Mouse (Mus musculus) hindlimb bud, embryonic 11.5 days (tissue): ENCODE results near the gene App.

Experiments used
- DNase-seq: peaks from one replicate; pipeline ENCODE4 v3.0.0-alpha.2; 2012; ENCODE audit warnings: low read depth, low spot score; ENCODE audit errors: extremely low spot score

The App gene

DNA sequence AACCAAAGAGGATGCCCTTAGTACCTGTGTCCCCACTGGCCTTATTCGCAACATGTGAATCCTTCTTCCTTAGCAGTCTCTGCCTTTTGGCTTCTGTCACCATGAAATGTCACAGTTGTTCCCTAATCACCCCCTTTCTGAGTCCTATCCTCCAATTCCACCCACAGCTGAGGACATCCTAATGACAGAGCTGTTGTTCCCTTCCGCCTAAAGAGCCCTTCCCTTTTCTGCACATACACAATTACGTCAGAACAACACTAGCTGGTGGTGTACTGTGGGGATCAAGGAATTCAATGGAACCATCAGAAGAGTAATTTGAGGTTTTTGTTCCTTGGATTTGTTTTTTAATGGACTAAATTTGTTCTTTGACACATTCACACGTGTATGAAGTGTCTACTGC, 48.9 kb downstream of the App start:
- DNase-seq: no peak

DNA sequence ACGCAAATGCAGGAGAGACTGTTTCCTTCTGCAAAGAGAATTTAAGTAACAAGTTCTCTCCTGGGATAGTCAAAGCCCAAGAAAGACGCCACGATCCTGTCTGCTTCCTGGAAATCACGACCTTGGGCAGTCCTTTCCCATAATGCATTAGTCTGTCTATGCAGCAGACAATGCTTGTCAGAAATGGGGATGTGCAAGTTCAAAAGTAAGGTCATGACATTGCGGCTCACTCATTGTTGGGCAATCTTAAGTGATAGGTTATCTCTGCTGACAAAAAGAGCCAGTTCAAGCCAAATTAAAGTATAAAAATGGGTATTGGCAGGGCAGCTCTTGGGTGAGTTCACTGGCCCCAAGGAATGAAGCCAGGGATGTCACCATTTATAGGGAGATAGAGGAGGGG, 51.6 kb downstream of the App start:
- DNase-seq: no peak

DNA sequence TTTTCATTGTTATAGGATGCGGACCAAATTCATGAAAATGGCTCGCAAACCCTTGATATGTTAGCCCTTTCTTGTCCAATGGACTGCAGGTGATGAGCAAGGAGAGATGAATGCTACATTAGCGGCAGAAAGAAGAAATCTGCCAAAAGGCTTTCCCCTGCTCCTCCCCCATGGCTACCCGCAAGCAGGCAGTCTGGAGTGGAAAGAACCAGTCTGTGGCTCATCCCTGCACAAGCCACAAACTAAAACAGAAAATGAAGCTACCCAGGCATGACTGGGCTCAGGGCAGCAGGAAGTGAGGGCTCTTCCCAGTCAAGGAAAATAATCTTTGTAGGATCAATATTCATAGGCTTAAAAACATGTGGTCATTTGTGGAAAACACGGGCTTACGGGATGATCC, 54.6 kb downstream of the App start:
- no peak for DNase-seq

DNA sequence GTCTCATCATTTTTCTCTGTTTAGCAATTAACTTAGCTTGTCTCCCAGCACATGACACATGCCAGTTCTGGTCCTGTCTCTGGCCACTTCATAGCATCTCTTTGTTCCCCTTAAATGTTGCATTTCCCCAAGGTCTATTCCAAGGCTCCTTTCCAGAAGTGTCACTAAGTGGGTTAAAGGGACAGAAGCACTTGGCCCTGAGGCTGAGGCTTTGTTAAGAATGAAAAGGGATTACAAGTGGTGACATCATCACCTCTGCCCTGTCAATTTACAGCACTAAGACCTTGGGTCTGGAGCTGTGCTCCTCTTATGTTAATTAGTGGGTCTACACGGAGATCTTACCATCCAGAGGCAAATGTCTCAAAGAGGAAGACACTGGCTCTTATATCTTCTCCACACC, 56.0 kb downstream of the App start:
- DNase-seq: no peak

DNA sequence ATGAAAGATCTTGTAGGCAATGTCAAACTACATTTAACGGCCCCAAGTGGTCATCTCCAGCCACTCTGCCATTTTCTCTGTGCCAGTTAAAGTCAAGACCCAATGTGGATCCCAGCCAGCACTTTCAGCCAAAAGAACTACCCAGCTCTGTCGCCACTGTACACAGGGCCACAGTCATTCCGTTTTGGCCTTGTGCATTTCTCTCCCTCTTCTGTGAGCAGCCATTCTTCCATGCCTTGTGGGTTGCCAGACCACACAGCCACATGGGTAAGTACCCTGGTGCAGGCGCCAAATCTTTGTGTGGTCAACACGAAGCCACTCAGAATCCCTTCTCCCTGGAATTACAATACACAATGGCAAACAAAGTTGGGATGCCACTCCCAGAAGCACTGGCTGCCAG, 57.7 kb downstream of the App start:
- DNase-seq: no peak

DNA sequence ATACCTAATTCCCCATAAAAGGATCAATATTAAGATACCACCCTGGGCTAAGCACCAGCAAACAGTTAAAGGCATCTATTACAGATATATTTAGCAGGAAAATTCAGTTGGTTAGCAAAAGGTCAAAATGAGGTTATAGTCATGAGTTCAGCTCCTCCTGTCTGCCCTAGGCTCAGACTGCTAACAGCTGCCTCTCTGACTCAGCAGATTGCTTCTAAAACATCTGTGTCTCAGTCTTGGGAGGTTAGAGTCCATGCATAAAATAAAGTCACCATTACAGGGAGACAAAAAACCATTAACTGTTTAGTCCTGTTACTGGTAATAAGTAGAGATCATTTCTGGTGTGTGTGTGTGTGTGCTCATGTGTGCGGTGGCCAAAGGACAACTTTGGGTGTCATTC, 58.8 kb downstream of the App start:
- no peak for DNase-seq

DNA sequence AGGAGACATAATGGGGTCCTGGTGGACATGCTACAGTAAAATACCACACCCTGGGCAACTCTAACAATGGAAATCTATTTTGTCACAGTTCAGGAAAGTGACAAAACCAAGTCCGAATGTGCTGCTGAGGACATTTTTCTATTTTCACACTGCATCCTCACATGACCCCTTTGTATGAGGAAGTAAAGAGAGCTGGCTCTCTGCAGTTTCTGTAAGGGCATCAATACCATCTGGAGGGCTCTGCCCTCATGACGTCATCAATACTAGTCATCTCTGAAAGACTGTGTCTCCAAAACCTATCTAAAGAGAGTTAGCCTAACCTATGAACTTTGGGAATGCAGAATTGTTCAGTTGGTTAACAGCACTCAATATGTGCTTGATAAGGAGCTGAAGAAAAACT, 59.6 kb downstream of the App start:
- no peak for DNase-seq

DNA sequence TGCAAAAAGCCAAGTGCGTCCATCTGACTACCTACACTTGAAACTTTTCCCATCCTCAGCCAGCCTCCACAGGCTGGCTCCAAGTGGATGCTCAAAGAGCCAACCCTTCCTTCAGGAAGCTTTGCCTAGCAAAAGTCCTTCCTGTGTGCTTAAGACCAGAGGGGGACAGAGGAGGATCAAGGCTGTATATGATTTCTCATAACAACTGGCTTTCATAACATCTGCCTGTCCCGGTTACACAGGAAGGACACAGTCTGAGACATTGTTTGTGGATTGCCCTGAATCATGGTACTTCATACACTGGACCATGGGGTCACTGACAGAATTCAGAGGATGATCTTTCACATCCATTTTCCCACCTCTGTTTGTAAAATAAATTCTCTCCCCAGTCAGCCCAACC, 61.3 kb downstream of the App start:
- no peak for DNase-seq

DNA sequence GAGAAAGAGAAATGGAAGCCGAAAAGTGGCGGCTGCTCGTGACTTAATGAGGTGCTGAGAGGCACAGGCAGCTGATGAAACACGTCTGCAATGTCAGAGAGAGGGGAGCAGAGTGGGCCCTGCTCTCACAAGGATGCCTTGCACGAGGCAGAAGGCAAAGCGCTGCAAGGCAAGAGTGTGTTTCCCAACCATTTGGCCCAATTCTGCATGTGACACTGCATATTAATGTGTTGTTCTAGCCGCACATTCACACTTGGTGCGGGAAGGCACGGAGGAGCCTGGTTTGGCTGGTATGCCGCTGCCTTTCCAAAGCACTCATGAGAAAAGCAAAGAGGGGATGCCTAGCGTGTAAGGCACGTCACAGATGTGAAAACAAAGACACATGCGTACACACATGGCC, 63.1 kb downstream of the App start:
- no peak for DNase-seq

DNA sequence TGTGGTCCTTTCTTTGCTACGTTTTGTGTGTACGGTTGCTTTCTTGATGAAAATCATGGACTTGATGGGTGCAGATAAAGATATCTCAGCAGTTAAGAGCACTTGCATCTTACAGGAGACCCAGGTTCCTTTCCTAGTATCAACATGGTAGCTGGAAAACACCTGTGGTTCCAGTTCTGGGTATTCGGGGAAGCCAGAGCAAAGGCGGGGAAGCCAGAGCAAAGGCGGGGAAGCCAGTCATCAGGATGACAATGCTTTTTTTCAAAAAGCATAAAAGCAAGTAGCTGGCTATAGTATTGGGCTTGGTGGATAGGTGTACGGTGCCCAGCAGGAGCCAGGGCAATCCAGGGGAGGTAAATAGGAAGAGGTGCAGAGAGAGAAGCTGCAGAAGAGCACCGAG, 65.1 kb downstream of the App start:
- DNase-seq: no peak

DNA sequence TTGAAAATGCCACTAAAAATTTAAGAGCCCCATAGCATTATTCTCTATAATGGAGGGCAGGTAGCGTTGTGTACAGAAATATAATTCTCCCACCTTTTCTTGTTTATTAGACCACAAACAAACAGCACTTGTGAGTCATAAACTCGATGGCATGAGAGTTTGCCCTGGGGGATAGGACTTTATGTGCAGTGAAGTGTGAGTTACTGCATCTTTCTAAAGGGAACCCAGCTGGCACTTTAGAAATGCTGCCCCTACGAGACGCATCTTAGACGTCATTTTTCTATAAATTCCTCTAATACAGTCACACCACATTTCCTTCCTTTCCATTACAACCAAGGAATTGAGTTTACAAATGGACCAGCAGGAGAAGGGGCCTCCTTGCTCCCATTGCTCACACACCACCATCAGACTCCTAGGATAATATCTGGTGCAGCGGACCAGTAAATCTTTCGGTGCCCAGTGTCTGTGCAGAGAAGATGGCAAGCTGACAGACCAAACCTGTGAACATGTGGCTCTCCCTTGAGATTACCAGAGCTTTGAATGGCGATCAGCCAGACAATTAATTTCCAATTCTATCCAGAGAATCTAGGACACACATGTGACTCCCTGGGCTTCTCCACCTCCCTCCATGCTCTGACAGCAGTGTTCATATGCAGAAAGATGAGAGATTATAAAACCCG, 66.8 kb downstream of the App start:
- no peak for DNase-seq

DNA sequence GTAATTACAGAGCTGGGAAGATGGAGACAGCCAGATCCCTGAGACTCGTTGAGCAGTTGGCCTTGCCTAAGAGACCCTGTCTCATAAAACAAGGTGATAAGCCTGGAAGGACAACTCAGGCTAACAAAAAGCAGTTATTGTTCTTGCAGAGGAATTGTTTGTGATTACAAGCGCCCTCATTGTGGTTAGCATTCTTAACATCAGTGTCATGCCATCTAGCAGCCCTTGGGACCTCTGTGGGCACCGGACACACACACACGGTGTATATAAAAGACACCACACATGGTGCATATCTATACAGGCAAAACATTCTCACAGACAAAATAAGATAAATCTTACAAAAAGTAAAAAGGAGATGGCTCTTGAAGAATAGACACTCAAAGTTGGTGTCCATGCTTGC, 68.0 kb downstream of the App start:
- DNase-seq: no peak

DNA sequence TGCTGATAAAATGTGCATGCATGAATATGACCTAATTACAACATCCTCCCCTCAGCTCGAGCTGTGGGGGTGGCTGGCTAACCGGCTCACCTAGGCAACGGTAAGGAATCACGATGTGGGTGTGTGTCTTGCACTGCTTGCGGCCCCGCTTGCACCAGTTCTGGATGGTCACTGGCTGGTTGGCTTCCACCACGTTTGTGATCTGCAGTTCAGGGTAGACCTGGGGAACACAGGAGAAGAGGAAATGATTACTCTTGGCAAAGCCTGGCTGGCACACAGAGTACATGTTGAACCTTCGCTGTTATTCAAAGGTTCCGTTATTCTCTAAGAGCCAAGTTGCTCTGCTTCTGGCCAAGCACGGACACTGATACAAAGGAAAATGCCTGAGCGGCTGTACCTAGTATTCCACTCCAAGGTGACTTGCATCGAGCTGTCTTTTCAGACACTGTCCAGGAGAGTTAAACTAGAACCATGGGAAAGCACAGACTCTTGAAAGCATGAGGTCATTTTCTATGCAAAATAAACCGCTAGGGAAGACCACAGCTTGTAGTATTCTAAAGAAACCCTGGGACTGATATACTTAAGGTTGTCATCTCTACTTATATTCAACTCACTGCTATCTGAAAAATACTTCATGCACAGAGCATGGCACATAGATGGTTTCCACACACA, 70.3 kb downstream of the App start:
- DNase-seq: no peak

DNA sequence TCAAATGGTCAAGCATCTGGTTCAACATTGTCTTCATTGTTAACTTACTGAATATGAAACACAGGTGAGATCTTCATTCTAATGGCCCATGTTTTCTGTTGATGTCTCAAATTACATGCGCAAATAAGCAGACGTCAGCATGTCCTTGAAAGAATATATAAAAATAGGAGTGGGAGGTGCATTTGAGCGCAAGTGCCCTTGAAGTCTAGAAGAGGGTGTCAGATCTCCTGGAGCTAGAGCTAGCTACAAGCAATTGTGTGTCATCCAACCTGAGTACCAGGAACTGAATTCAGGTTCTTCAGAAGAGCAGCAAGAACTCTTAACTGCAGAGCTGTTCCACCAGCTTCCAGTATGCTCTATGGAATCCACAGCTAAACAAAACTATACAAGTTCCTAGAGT, 72.0 kb downstream of the App start:
- DNase-seq: no peak

DNA sequence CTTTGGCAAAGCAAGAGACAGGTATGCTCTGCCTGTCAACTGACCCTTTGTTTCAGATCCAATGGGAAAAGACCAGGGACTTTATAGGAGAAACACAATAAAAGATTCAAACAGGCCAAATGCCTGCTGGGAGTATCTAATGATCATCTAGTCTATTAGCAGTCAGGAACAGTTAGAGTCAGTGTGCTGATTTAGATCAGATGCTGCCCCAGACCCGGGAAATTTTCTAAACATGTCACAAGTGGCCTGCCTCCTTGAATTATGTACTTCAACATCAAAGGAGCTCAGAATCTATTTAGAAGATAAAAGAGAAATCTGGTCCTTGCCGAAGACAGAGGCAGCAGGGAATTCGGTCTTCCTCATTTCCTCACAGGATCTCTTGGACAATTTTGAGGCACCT, 72.8 kb downstream of the App start:
- no peak for DNase-seq

DNA sequence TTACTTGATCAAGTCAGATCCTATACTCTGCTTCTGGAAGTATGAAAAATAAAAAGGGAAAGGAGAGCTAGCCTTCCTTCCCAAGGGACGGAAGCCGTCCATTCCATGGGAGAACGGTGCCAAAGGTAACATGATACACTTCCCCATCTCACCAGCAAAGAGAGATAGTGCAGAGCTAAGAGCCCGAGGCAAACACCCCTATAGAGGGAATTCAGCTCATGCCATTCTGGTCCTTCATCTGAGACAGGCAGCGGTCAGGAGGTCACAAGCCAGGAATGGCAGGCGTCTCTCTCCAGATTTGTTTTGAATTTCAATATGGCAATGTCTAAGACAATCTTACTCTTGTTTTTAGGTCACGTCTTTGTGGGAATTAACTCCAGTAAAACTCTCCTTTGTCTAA, 74.1 kb downstream of the App start:
- no peak for DNase-seq

DNA sequence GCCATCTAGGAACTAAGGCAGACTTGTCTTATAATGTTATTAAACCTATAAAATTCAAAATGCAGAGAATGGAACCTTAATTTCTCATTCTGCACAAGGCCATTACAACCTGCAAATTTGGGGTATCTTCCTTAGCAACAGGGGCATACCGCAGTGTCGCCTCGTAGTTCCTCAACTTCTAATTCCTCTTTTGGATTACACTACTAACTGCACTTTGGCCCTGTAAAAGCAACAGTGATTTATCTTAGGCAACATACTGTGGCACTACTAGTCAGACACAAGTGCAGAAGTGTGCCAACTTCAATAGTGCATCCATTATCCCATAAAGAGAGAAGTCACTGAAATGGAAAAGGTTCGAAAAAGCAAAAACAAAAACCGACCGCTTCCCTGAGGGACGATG, 74.5 kb downstream of the App start:
- no peak for DNase-seq

DNA sequence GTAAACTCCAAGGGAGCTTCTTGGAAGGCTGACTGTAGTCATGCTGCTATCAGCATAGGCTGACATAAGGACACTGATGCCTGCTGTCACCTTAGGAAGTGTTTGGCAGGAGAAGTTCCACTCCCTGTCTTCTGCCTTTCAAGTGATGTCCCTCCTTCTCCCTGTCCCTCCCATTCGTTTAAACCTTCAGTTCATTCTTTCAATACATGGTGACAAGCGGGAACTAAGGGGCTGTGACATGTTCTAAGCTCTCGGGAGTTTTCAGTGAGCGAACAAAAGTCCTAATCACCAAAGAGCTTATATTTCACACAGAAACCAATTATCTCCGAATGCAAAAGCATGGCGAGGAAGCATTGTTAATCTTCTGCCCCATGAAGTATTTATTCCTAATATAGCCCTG, 77.2 kb downstream of the App start:
- no peak for DNase-seq

DNA sequence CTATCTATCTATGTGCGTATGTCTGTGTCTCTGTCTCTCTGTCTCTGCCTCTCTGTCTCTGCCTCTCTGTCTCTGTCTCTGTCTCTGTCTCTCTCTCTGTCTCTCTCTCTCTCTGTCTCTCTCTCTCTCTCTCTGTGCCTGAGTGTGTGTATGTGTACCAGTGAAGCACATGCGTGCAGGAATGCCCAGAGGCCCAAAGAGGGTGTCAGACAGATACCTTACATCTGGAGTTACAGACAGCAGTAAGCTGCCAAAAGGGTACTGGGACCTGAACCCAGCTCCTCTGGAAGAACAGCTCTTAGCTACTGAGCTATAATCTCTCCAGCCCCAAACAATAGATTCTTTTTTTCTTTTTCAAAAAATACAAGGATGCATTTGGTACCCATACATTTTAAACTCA, 77.6 kb downstream of the App start:
- DNase-seq: no peak

DNA sequence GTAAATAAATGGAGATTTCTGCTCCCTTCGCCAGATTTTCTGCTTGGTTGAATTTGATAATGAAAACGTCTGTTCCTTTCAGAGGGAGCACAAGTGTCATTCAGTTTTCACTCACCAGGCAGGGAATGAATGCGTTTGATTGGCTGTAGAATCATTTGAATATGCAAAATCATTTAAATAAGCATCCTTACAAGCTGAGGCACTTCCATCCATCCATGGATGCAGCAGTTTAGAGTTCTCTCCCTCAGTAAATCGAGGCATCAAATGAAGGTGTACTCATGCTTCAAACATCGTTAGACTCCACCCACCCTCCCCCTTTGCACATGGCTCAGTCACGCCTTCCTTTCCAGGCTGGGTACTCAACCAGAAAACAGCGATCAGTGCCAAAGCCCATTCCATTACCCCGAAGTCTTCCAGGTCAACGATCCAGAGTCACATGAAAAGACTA, 80.9 kb downstream of the App start:
- no peak for DNase-seq

DNA sequence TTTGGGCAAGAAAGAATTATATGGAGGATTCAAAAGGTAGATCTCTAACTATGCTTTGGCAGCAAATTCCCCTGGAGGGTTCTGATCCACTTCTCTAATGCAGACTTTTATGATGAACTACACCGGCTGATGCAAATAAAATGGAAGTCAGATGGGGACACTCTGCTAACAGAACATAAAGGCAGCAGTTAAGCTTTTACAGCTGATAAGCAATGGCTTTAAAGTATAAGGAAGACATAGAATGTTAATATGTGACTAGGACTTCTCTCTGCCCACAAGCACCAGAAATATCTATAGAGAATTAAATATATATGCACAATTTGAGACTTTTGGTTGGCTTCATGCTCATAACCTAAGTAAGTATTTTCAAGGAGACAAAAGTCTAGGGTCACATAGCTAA, 81.4 kb downstream of the App start:
- no peak for DNase-seq

DNA sequence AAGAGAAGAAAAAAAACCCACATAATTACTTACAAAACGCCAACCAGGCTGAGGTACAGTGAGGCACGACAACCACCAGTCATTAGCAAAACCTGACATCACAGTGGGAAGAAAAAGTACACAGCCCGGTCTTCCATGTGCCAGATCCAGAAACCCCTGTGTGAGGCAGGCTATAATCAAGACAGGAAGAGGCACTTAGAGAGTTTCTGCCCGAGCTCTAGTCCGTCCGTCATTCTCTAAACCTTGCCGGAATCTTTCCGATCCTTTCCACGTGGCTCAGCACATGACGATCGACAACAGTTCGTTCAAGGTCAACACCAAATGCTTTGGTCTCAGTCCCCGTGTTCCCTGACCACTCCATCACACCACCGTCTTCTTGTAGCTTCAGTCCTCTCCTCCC, 82.6 kb downstream of the App start:
- no peak for DNase-seq

DNA sequence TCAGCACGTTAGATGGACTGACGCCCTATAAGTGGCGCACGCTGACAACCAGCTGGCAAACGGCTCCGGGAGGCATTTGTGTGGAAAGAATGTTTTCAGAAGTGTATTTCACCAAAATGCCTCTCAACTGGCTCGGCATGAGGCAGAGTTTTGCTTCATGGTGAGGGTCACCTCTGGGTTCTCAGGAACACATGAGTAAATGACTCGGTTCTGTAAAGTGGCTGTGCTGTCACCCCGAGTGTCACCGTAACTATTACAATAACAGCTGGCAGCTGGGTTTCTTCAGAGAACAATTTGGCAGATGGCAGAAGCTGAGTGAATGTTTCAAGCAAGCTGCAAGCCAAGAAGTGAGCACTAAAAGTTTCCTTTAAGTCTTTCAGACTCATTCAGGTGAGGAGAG, 85.4 kb downstream of the App start:
- DNase-seq: no peak
